Mouse (Mus musculus) spleen, postnatal 0 days (tissue): ENCODE results near the gene Tspan33. TPM values are rescaled to one million over a fixed set of nuclear protein-coding genes. Genes with fewer than 3 reads are reported as not detected.

Experiments
- polyA plus RNA-seq: library from polyadenylated mRNA; unstranded; fragments of >200 nt; fragmentation: Nextera tagmentation; extraction: Ambion mirVana; gene quantifications from 2 replicates; pipeline ENCODE4 v1.2.1, GENCODE M21; 2015

Tspan33 gene
- polyA plus RNA-seq, result 169 and 210 TPM in 2 replicates

GRCm38 (mm10) chr6:29693953-29694352 lies at the start of gene Tspan33:
Gene Tspan33 (plus strand): TSS chr6:29694222.

GRCm38 (mm10) chr6:29735336-29735688 lies 41.3 kb downstream of the Tspan33 start, which contains the start of gene Smo:
Gene Smo (plus strand): TSS chr6:29735503.

Other genes starting within 250 kb of the Tspan33 start
- gene Atp6v1f, start 226.5 kb upstream of the Tspan33 start, polyA plus RNA-seq, result 181 and 203 TPM in 2 replicates
- not detected in 2 replicates for gene Atp6v1fnb, start 222.8 kb upstream of the Tspan33 start, polyA plus RNA-seq
- 7.0 and 9.4 TPM in 2 replicates for gene Kcp, start 186.3 kb upstream of the Tspan33 start, polyA plus RNA-seq
- gene Irf5, start 167.6 kb upstream of the Tspan33 start, polyA plus RNA-seq, result 15.0 and 22.0 TPM in 2 replicates
- gene Tnpo3, start 84.3 kb upstream of the Tspan33 start, polyA plus RNA-seq, result 36.2 and 40.6 TPM in 2 replicates
- gene Smo, start 41.3 kb downstream of the Tspan33 start, polyA plus RNA-seq, result 8.7 and 11.2 TPM in 2 replicates
- 6.2 and 6.3 TPM in 2 replicates for gene Ahcyl2, start 73.8 kb downstream of the Tspan33 start, polyA plus RNA-seq
- gene Strip2, start 222.8 kb downstream of the Tspan33 start, polyA plus RNA-seq, result 0.56 and 0.78 TPM in 2 replicates